Mouse (Mus musculus) forebrain, postnatal 0 days (tissue): ENCODE measurements around the gene Ccdc157. TPM values are rescaled to one million over a fixed set of nuclear protein-coding genes. Genes with fewer than 3 reads are reported as not detected.

Experiments
- ATAC-seq: fragments of 200-750 bp; cut with Nextera tagmentation; 2 replicates; pipeline ENCODE4 v1.8.0; 2017; ENCODE audit warnings: mild to moderate bottlenecking, moderate library complexity
- DNase-seq: peaks from one replicate; pipeline ENCODE4 v3.0.0-alpha.2; 2015
- H3K27ac ChIP-seq: fragments of 300-500 bp; sonication (generic); 2 replicates; pipeline ENCODE4 v1.5.1; 2014; ENCODE audit warnings: low read depth, mild to moderate bottlenecking, antibody characterized with exemption, low read length, moderate library complexity, mixed read lengths
- H3K27me3 ChIP-seq: fragments of 300-500 bp; sonication (generic); 2 replicates; pipeline ENCODE4 v1.6.1; 2014; ENCODE audit warnings: mild to moderate bottlenecking, low read length, mixed read lengths; ENCODE audit not compliant: insufficient read depth
- H3K36me3 ChIP-seq: fragments of 300-500 bp; sonication (generic); 2 replicates; pipeline ENCODE4 v1.6.1; 2014; ENCODE audit warnings: mild to moderate bottlenecking, moderate library complexity; ENCODE audit not compliant: insufficient read depth
- H3K4me1 ChIP-seq: fragments of 300-500 bp; sonication (generic); 2 replicates; pipeline ENCODE4 v1.6.1; 2014; ENCODE audit warnings: antibody characterized with exemption; ENCODE audit not compliant: insufficient read depth
- H3K4me2 ChIP-seq: fragments of 300-500 bp; sonication (generic); 2 replicates; pipeline ENCODE4 v1.6.1; 2014; ENCODE audit warnings: low read depth, mild to moderate bottlenecking, moderate library complexity
- H3K4me3 ChIP-seq: fragments of 300-500 bp; sonication (generic); 2 replicates; pipeline ENCODE4 v1.5.1; 2014; ENCODE audit warnings: low read depth, low read length, mixed read lengths
- H3K9ac ChIP-seq: fragments of 300-500 bp; sonication (generic); 2 replicates; pipeline ENCODE4 v1.6.1; 2014; ENCODE audit warnings: mild to moderate bottlenecking
- H3K9me3 ChIP-seq: fragments of 300-500 bp; sonication (generic); 2 replicates; pipeline ENCODE4 v1.6.1; 2016; ENCODE audit warnings: low read length
- CTCF ChIP-seq: sonication (generic); IDR thresholded peaks from 2 replicates; pipeline ENCODE4 v1.5.1; 2016; ENCODE audit warnings: antibody characterized with exemption, control low read depth, low read depth
- WGBS: fragments of 180-500 bp; shearing (Covaris S2); extraction: QIAGEN DNeasy Blood & Tissue Kit; methylation state at CpG from one replicate; pipeline ENCODE4 v1.1.7; 2014; 5-methylcytosine and 5-hydroxymethylcytosine counted together
- microRNA-seq, 2 experiments: library from miRNA; unstranded; fragments of <30 nt; microRNA quantifications; one replicate each; pipeline ENCODE4; 2016
- polyA plus RNA-seq: library from polyadenylated mRNA; unstranded; fragments of >200 nt; fragmentation: Nextera tagmentation; extraction: Ambion mirVana; gene quantifications from 2 replicates; pipeline ENCODE4 v1.2.1, GENCODE M21; 2015
- total RNA-seq: library from RNA; depleted of rRNA; stranded (reverse); fragments of >200 nt; gene quantifications from 2 replicates; pipeline ENCODE4 v1.2.3, GENCODE M21; 2014; rRNA removed

The Ccdc157 gene
- total and polyA plus RNA-seq, 2 experiments from 2014 or later, result 7.8 to 25.0 TPM

GRCm38 (mm10) chr11:4096054-4096984, 63.8 kb downstream of the Ccdc157 start:
- peak; percentile 99 for DNase-seq
- Histone ChIP-seq H3K9ac (peak overlapping the region; percentile 63), H3K36me3 (peaks cover 2% of the 10 kb centered on the region; the same call in 1 of the 2 replicates), H3K4me1 (peaks cover 14% of the 10 kb centered on the region), H3K27me3 (no peaks in the 10 kb centered on the region), H3K4me3 (peak overlapping the region; percentile 48), H3K9me3 (no peaks in the 10 kb centered on the region), H3K4me2 (peak overlapping the region; percentile 66), H3K27ac (peak overlapping the region; percentile 85)
- no peak for TF ChIP-seq CTCF
- WGBS, result 3% methylated on average over 45 of the region's 45 CpGs
- peak; percentile 98 for ATAC-seq

GRCm38 (mm10) chr11:4095171-4096053, 64.7 kb downstream of the Ccdc157 start, which contains the start of gene Mtfp1:
Gene Mtfp1, minus strand, starts transcription at chr11:4095445.
- WGBS, result 6% methylated on average over 34 of the region's 34 CpGs
- peak; percentile 62 for DNase-seq
- H3K9ac ChIP-seq, result peak within 1 kb of the TSS; percentile 51

GRCm38 (mm10) chr11:4094378-4095170, 65.5 kb downstream of the Ccdc157 start:
- peak; percentile 72 for TF ChIP-seq CTCF
- H3K4me2 ChIP-seq, result peak overlapping the region; percentile 66
- no peak for ATAC-seq
- H3K27ac ChIP-seq, result peak overlapping the region; percentile 47; the same call in 1 of the 2 replicates
- H3K9me3 ChIP-seq, result no peaks in the 10 kb centered on the region
- 8% methylated on average over 21 of the region's 24 CpGs for WGBS
- DNase-seq, result peak; percentile 48
- no peaks in the 10 kb centered on the region for H3K27me3 ChIP-seq
- peak overlapping the region; percentile 48 for H3K9ac ChIP-seq
- peaks cover 4% of the 10 kb centered on the region; the same call in 1 of the 2 replicates for H3K36me3 ChIP-seq
- H3K4me3 ChIP-seq, result peak overlapping the region; percentile 50
- H3K4me1 ChIP-seq, result peaks cover 14% of the 10 kb centered on the region

More at GRCm38 (mm10) chr11:4095171-4096053, 64.7 kb downstream of the Ccdc157 start, which contains the start of gene Mtfp1:
- H3K27me3 ChIP-seq, result no peaks in the 10 kb centered on the region
- peak within 1 kb of the TSS; percentile 57 for H3K27ac ChIP-seq
- peak within 1 kb of the TSS; percentile 50 for H3K4me3 ChIP-seq
- no peak for ATAC-seq
- peak within 1 kb of the TSS; percentile 66 for H3K4me2 ChIP-seq
- peaks cover 14% of the 10 kb centered on the region for H3K4me1 ChIP-seq
- TF ChIP-seq CTCF, result no peak
- H3K36me3 ChIP-seq, result peaks cover 4% of the 10 kb centered on the region; the same call in 1 of the 2 replicates
- no peaks in the 10 kb centered on the region for H3K9me3 ChIP-seq

GRCm38 (mm10) chr11:4093459-4094377, 66.4 kb downstream of the Ccdc157 start:
- Histone ChIP-seq H3K4me1 (peaks cover 14% of the 10 kb centered on the region), H3K27me3 (no peaks in the 10 kb centered on the region), H3K36me3 (peaks cover 4% of the 10 kb centered on the region; the same call in 1 of the 2 replicates), H3K9ac (no peak overlapping the region), H3K9me3 (no peaks in the 10 kb centered on the region), H3K27ac (no peak overlapping the region), H3K4me2 (peak overlapping the region; percentile 66; the same call in 1 of the 2 replicates), H3K4me3 (no peak overlapping the region)
- DNase-seq, result no peak
- ATAC-seq, result no peak
- WGBS, result 85% methylated on average over 18 of the region's 18 CpGs
- TF ChIP-seq CTCF, result no peak

Small RNAs within 50 kb of the gene (microRNA-seq; reads per million reads assigned to microRNA genes)
- 5.8 to 7.1 reads per million in 2 experiments for gene Mir3060

Other genes with a start within 250 kb of the Ccdc157 start
- 39.1 and 43.7 TPM in 2 replicates for gene Slc35e4, start 245.6 kb downstream of the Ccdc157 start, total RNA-seq
- gene Slc35e4, start 245.6 kb downstream of the Ccdc157 start, polyA plus RNA-seq, result 26.5 and 27.0 TPM in 2 replicates
- gene Tcn2, start 228.1 kb downstream of the Ccdc157 start, total RNA-seq, result 20.3 and 20.9 TPM in 2 replicates
- 23.2 and 24.1 TPM in 2 replicates for gene Tcn2, start 228.1 kb downstream of the Ccdc157 start, polyA plus RNA-seq
- 49.2 and 50.0 TPM in 2 replicates for gene Pes1, start 196.3 kb downstream of the Ccdc157 start, total RNA-seq
- gene Pes1, start 196.3 kb downstream of the Ccdc157 start, polyA plus RNA-seq, result 53.8 and 55.8 TPM in 2 replicates
- not detected in 2 replicates for gene 4930556J24Rik, start 183.5 kb downstream of the Ccdc157 start, total RNA-seq
- not detected in 2 replicates for gene 4930556J24Rik, start 183.5 kb downstream of the Ccdc157 start, polyA plus RNA-seq
- 6.5 and 9.9 TPM in 2 replicates for gene Gal3st1, start 176.7 kb downstream of the Ccdc157 start, total RNA-seq
- gene Gal3st1, start 176.7 kb downstream of the Ccdc157 start, polyA plus RNA-seq, result 8.0 and 8.3 TPM in 2 replicates
- gene Sec14l4, start 128.8 kb downstream of the Ccdc157 start, total RNA-seq, result not detected in 2 replicates
- not detected in 2 replicates for gene Sec14l4, start 128.8 kb downstream of the Ccdc157 start, polyA plus RNA-seq
- 3.6 and 4.7 TPM in 2 replicates for gene Sec14l3, start 95.5 kb downstream of the Ccdc157 start, total RNA-seq
- 2.1 and 3.8 TPM in 2 replicates for gene Sec14l3, start 95.5 kb downstream of the Ccdc157 start, polyA plus RNA-seq
- gene Mtfp1, start 64.8 kb downstream of the Ccdc157 start, total RNA-seq, result 10.1 and 11.8 TPM in 2 replicates
- gene Mtfp1, start 64.8 kb downstream of the Ccdc157 start, polyA plus RNA-seq, result 12.4 and 14.2 TPM in 2 replicates
- 4.4 and 5.8 TPM in 2 replicates for gene Sec14l2, start 36.9 kb downstream of the Ccdc157 start, total RNA-seq
- gene Sec14l2, start 36.9 kb downstream of the Ccdc157 start, polyA plus RNA-seq, result 2.9 and 3.4 TPM in 2 replicates
- 73.9 and 90.1 TPM in 2 replicates for gene Rnf215, start 25.1 kb downstream of the Ccdc157 start, total RNA-seq
- gene Rnf215, start 25.1 kb downstream of the Ccdc157 start, polyA plus RNA-seq, result 37.4 and 45.4 TPM in 2 replicates
- gene Sf3a1, start 57 bp upstream of the Ccdc157 start, total RNA-seq, result 46.7 and 54.4 TPM in 2 replicates
- gene Sf3a1, start 57 bp upstream of the Ccdc157 start, polyA plus RNA-seq, result 30.6 and 34.6 TPM in 2 replicates
- gene Tbc1d10a, start 26.5 kb upstream of the Ccdc157 start, total RNA-seq, result 41.9 and 42.0 TPM in 2 replicates
- 33.1 and 37.6 TPM in 2 replicates for gene Tbc1d10a, start 26.5 kb upstream of the Ccdc157 start, polyA plus RNA-seq
- 5.0 and 6.9 TPM in 2 replicates for gene Castor1, start 57.9 kb upstream of the Ccdc157 start, total RNA-seq
- 4.2 and 4.9 TPM in 2 replicates for gene Castor1, start 57.9 kb upstream of the Ccdc157 start, polyA plus RNA-seq
- 0.05 TPM in 1 of 2 replicates, not detected in the other for gene Osm, start 76.1 kb upstream of the Ccdc157 start, total RNA-seq
- gene Osm, start 76.1 kb upstream of the Ccdc157 start, polyA plus RNA-seq, result 0.13 and 0.14 TPM in 2 replicates
- 0.08 and 0.43 TPM in 2 replicates for gene Lif, start 97.3 kb upstream of the Ccdc157 start, total RNA-seq
- gene Lif, start 97.3 kb upstream of the Ccdc157 start, polyA plus RNA-seq, result 0.05 and 0.22 TPM in 2 replicates